Mouse (Mus musculus) embryonic fibroblast, embryonic 13.5 days (primary cell): Measurements from ENCODE around the gene Ndst2.

Experiments used
- CTCF ChIP-seq: IDR thresholded peaks from 2 replicates; pipeline ENCODE4 v1.5.1; 2011; ENCODE audit warnings: mild to moderate bottlenecking, control low read depth, low read length, moderate library complexity, borderline replicate concordance; ENCODE audit not compliant: insufficient read depth
- POLR2A ChIP-seq: IDR thresholded peaks from 2 replicates; pipeline ENCODE4 v1.6.1; 2011; ENCODE audit warnings: low read depth, mild to moderate bottlenecking, control low read depth, low read length, moderate library complexity

DNA sequence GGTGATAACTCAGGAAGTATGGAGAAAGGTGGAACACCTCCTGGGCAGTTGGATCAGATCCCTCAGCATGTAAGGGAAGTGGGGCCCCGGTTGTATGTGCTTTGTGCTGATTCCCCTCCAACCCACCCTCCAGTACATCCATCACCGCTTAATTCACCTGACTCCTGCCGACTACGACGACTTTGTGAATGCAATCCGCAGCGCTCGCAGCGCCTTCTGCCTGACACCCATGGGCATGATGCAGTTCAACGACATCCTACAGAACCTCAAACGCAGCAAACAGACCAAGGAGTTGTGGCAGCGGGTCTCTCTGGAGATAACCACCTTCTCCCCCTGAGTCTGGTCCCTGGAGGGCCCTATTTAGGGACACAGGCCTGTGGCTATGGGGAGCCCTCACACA, 11.4 kb downstream of the Ndst2 start:
- TF ChIP-seq CTCF, result no peak
- TF ChIP-seq POLR2A, result no peak
